Mouse (Mus musculus) limb, embryonic 14.5 days (tissue): ENCODE data around the gene Eva1b. TPM values are rescaled to one million over a fixed set of nuclear protein-coding genes. Genes with fewer than 3 reads are reported as not detected.

Experiments
- ATAC-seq: fragments of 200-750 bp; cut with Nextera tagmentation; 2 replicates; pipeline ENCODE4 v1.8.0; 2017; ENCODE audit warnings: low read depth, moderate number of reproducible peaks, moderate TSS enrichment; ENCODE audit not compliant: low FRiP score
- DNase-seq: peaks from one replicate; pipeline ENCODE4 v3.0.0-alpha.2; 2015; ENCODE audit warnings: low spot score
- H3K27ac ChIP-seq: fragments of 300-500 bp; sonication (generic); replicated peaks from 2 replicates; pipeline ENCODE4 v1.5.1; 2014; ENCODE audit warnings: low read depth, mild to moderate bottlenecking, low read length, moderate library complexity, mixed read lengths
- H3K27me3 ChIP-seq: fragments of 300-500 bp; sonication (generic); 2 replicates; pipeline ENCODE4 v1.6.1; 2014; ENCODE audit warnings: low read length, mixed read lengths; ENCODE audit not compliant: control insufficient read depth, insufficient read depth
- H3K36me3 ChIP-seq: fragments of 300-500 bp; sonication (generic); 2 replicates; pipeline ENCODE4 v1.6.1; 2014; ENCODE audit warnings: mild to moderate bottlenecking, low read length, moderate library complexity, mixed read lengths; ENCODE audit not compliant: control insufficient read depth, insufficient read depth
- H3K4me1 ChIP-seq: fragments of 300-500 bp; sonication (generic); 2 replicates; pipeline ENCODE4 v1.6.1; 2014; ENCODE audit warnings: antibody characterized with exemption, low read length, mixed read lengths; ENCODE audit not compliant: control insufficient read depth, insufficient read depth
- H3K4me2 ChIP-seq: fragments of 300-500 bp; sonication (generic); replicated peaks from 2 replicates; pipeline ENCODE4 v1.6.1; 2014; ENCODE audit warnings: low read depth, mild to moderate bottlenecking, low read length, moderate library complexity; ENCODE audit not compliant: severe bottlenecking
- H3K4me3 ChIP-seq: fragments of 300-500 bp; sonication (generic); replicated peaks from 2 replicates; pipeline ENCODE4 v1.5.1; 2014; ENCODE audit warnings: low read length
- H3K9ac ChIP-seq: fragments of 300-500 bp; sonication (generic); 2 replicates; pipeline ENCODE4 v1.6.1; 2014; ENCODE audit warnings: mild to moderate bottlenecking, low read depth, low read length, moderate library complexity; ENCODE audit not compliant: severe bottlenecking
- H3K9me3 ChIP-seq: fragments of 300-500 bp; sonication (generic); 2 replicates; pipeline ENCODE4 v1.6.1; 2016; ENCODE audit warnings: low read length; ENCODE audit not compliant: control insufficient read depth
- POLR2A ChIP-seq: fragments of 200-500 bp; IDR thresholded peaks from 2 replicates; pipeline ENCODE4 v1.8.0; 2012; ENCODE audit warnings: inconsistent platforms, mild to moderate bottlenecking, moderate library complexity, borderline replicate concordance; ENCODE audit not compliant: insufficient read depth, insufficient read length; ENCODE audit errors: extremely low read depth
- WGBS: fragments of 180-500 bp; shearing (Covaris S2); extraction: QIAGEN DNeasy Blood & Tissue Kit; methylation state at CpG from one replicate; pipeline ENCODE4 v1.1.7; 2014; 5-methylcytosine and 5-hydroxymethylcytosine counted together
- polyA plus RNA-seq, 2 experiments: library from polyadenylated mRNA; depleted of rRNA in 1 of 2; stranded (reverse) in 1 of 2; unstranded in 1 of 2; fragments of >200 nt; fragmentation: Nextera tagmentation in 1 of 2; extraction: Ambion mirVana in 1 of 2; gene quantifications; 2 replicates each; pipeline versions ENCODE4 v1.2.1 to v1.2.3; 2012 to 2014

Eva1b gene
- polyA plus RNA-seq, 2 experiments: 101 to 120 TPM

GRCm38 (mm10) chr4:126148161-126148961 is 817 bp downstream of the Eva1b start:
- peak; percentile 87 for DNase-seq
- Histone ChIP-seq H3K9ac (peak overlapping the region; percentile 75), H3K9me3 (no peaks in the 10 kb centered on the region), H3K4me1 (peaks cover 38% of the 10 kb centered on the region), H3K36me3 (peaks cover 29% of the 10 kb centered on the region), H3K27me3 (no peaks in the 10 kb centered on the region), H3K4me2 (peak overlapping the region; percentile 98), H3K27ac (peak overlapping the region; percentile 94), H3K4me3 (peak overlapping the region; percentile 72)
- 2% methylated on average over 39 of the region's 67 CpGs for WGBS
- peak; percentile 66 for ATAC-seq
- peak; percentile 13; the same call in 1 of the 2 replicates for TF ChIP-seq POLR2A

- Histone ChIP-seq H3K27me3 (no peaks in the 10 kb centered on the region), H3K4me2 (peak overlapping the region; percentile 98), H3K36me3 (peaks cover 33% of the 10 kb centered on the region), H3K4me3 (peak overlapping the region; percentile 72), H3K27ac (peak overlapping the region; percentile 94), H3K9me3 (no peaks in the 10 kb centered on the region), H3K4me1 (peaks cover 38% of the 10 kb centered on the region), H3K9ac (peak overlapping the region; percentile 75)
- WGBS: 16% methylated on average over 42 of the region's 42 CpGs
- TF ChIP-seq POLR2A: no peak
- ATAC-seq: no peak
- no peak for DNase-seq
Observed at GRCm38 (mm10) chr4:126149041-126149676, 1.6 kb downstream of the Eva1b start.

- 4% methylated on average over 10 of the region's 10 CpGs for WGBS
- Histone ChIP-seq H3K36me3 (peaks cover 34% of the 10 kb centered on the region), H3K4me1 (peaks cover 38% of the 10 kb centered on the region), H3K9me3 (no peaks in the 10 kb centered on the region), H3K9ac (peak overlapping the region; percentile 75), H3K4me3 (peak overlapping the region; percentile 72), H3K27me3 (no peaks in the 10 kb centered on the region), H3K27ac (peak overlapping the region; percentile 94), H3K4me2 (peak overlapping the region; percentile 98)
- DNase-seq: no peak
- no peak for TF ChIP-seq POLR2A
- ATAC-seq: no peak
Observed at GRCm38 (mm10) chr4:126149798-126150197, 2.3 kb downstream of the Eva1b start.

- Histone ChIP-seq H3K4me2 (peak overlapping the region; percentile 98), H3K36me3 (peaks cover 34% of the 10 kb centered on the region), H3K27ac (peak overlapping the region; percentile 94), H3K9ac (peak overlapping the region; percentile 36; the same call in 1 of the 2 replicates), H3K4me3 (peak overlapping the region; percentile 72), H3K27me3 (no peaks in the 10 kb centered on the region), H3K9me3 (no peaks in the 10 kb centered on the region), H3K4me1 (peaks cover 42% of the 10 kb centered on the region)
- DNase-seq (peak; percentile 96), ATAC-seq (peak; percentile 88)
- WGBS: 2% methylated on average over 16 of the region's 16 CpGs
- TF ChIP-seq POLR2A: no peak
Observed at GRCm38 (mm10) chr4:126150297-126150948, 2.9 kb downstream of the Eva1b start.

DNA sequence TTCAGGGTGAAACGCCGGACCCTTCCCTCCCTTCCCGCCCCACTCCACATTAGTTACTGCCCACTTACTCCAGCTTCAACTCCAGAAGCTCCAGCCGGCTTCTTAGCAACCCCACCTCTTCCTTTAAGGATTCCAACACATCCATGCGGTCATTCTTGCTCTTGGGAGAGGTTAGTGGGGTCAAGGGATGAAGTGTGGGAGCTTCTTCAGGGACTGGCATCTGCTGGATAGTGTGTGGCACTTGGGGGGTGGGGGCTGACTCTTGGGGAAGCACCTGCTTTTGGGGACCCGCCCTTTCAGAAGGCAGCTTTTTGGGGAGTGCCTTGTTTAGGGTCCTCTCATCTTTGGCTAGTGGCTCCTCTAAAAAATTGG is 3.4 kb downstream of the Eva1b start:
- Histone ChIP-seq H3K4me1 (peaks cover 42% of the 10 kb centered on the region), H3K27ac (peak overlapping the region; percentile 94), H3K4me3 (peak overlapping the region; percentile 72), H3K9ac (peak overlapping the region; percentile 36; the same call in 1 of the 2 replicates), H3K27me3 (no peaks in the 10 kb centered on the region), H3K9me3 (no peaks in the 10 kb centered on the region), H3K36me3 (peaks cover 34% of the 10 kb centered on the region), H3K4me2 (peak overlapping the region; percentile 98)
- no peak for ATAC-seq
- 19% methylated on average over 6 of the region's 6 CpGs for WGBS
- no peak for TF ChIP-seq POLR2A
- DNase-seq: no peak
